Mouse (Mus musculus) kidney, adult 9 months (tissue): Measurements from ENCODE around the gene Slc38a4.

Experiments
- DNase-seq: peaks from one replicate; pipeline ENCODE4 v3.0.0; 2022

Slc38a4 gene

GRCm38 (mm10) chr15:96963318-96963717 is 92.4 kb downstream of the Slc38a4 start:
- no peak for DNase-seq

- no peak for DNase-seq
Measured at GRCm38 (mm10) chr15:96960343-96960742, 95.4 kb downstream of the Slc38a4 start.

- no peak for DNase-seq
Measured at GRCm38 (mm10) chr15:96959247-96959646, 96.5 kb downstream of the Slc38a4 start.

- no peak for DNase-seq
Measured at GRCm38 (mm10) chr15:96956699-96957098, 99.1 kb downstream of the Slc38a4 start.

- no peak for DNase-seq
Measured at GRCm38 (mm10) chr15:96954389-96954788, 101.4 kb downstream of the Slc38a4 start.

- no peak for DNase-seq
Measured at GRCm38 (mm10) chr15:96953938-96954238, 101.9 kb downstream of the Slc38a4 start.

- peak; percentile 37 for DNase-seq
Measured at GRCm38 (mm10) chr15:96953112-96953937, 102.4 kb downstream of the Slc38a4 start.

- no peak for DNase-seq
Measured at GRCm38 (mm10) chr15:96952488-96952887, 103.3 kb downstream of the Slc38a4 start.

GRCm38 (mm10) chr15:96951783-96952182 is 104.0 kb downstream of the Slc38a4 start:
- DNase-seq: no peak

- peak; percentile 38 for DNase-seq
Measured at GRCm38 (mm10) chr15:96948471-96948870, 107.3 kb downstream of the Slc38a4 start.
